Mouse (Mus musculus) ovary, postnatal 36 days (tissue): Measurements from ENCODE around the gene Btbd35f6.
"Not testable (repeated sequence)": the region's sequence is repeated elsewhere in the genome, so short reads cannot be mapped to it uniquely, and the experiment has no call there.

ENCODE experiments used
- DNase-seq: peaks from one replicate; pipeline ENCODE4 v3.0.0; 2022; ENCODE audit warnings: low spot score, mixed read lengths

Gene Btbd35f6

DNA sequence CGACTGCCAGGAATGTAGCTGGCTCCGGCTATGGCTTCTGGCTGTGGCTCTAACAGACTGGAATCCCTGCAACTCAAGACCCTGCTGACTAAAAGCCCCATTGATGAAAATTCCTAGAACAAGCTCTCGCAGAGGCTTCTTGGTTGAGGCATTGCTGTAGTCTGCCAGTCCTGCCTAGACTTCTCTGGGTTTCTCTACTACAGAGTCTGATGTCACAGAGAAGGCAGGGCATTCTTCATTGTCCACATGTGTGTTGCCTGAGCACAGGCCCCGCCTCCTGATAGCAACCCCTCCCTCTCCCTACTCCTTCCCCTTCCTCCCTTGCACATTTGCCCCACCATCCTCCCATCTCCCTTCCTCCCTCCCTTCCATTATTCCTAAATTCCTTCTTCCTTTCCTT is at the start of gene Btbd35f6:
Gene Btbd35f6, minus strand, starts transcription at position 101 of the 400 bp plus-strand sequence.
- not testable (repeated sequence) for DNase-seq

DNA sequence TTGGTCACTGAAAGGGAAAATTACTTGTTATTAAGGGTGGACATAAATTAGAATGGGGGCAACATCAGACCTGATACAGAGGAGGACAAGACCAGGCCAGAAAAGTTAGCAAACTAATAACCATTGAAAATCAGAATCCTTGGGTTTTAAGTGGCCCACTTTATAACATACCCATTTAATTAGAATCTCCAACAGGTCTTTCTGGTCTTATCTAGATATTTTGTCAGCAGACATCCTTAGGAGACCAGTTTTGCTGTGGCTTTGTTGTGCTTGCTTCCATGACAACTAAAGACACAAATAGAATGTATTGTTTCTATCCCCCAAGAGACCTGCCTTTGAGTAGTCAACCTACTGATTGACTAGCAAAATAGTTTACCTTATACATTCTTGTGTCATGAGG is 30.4 kb upstream of the Btbd35f6 start, which contains the start of gene Gm21870:
Gene Gm21870, minus strand, starts transcription at position 101 of the 400 bp plus-strand sequence.
- not testable (repeated sequence) for DNase-seq

DNA sequence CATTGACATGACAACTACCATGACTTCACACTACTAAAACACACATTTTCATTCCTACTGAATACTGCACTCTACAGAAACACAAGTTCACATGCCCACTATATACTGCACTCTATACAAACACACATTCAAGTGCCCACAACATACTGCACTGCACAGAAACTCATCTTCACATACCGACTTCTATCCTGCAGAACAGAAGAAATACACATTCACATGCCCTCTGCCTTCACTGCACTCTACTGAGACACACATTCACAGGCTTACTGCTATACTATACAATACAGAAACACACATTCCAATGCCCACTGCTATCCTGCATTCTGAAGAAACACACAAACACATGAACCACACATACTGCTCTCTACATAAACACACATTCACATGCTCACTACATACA is 26.1 kb downstream of the Btbd35f6 start:
- not testable (repeated sequence) for DNase-seq

- DNase-seq = not testable (repeated sequence)
Observed at GRCm38 (mm10) chrX:33928225-33928624, 28.1 kb downstream of the Btbd35f6 start.

- DNase-seq = not testable (repeated sequence)
Observed at GRCm38 (mm10) chrX:33926344-33926743, 30.0 kb downstream of the Btbd35f6 start.

DNA sequence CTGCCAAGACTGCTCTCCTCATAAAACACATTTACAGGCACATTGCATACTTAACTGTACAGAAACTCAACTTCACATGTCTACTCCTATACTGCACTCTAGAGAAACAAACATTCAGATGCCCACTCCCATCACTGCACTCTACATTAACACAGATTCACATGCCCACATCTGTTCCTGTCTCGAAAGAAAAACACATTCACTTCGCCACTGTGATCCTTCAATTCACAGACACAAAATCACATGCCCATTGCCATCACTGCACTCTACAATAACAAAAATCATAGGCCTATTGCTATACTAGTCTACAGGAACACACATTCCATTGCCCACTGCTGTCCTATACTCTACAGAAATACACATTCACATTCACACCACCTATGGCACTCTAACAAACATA is 30.9 kb downstream of the Btbd35f6 start:
- not testable (repeated sequence) for DNase-seq
